Mouse (Mus musculus): ENCODE data around the gene Cd300e. TPM values are rescaled to one million over a fixed set of nuclear protein-coding genes. Genes with fewer than 3 reads are reported as not detected.
A peak's percentile ranks its signal among the peaks of the same experiment; 100 is the strongest.

Cd300e gene
- polyA plus RNA-seq, 1 experiment, result 0.19 TPM

- no peak for DNase-seq (ENCODE audit: low read depth, low spot score)
- WGBS, result 30% methylated on average over 12 of the region's 12 CpGs
Measured at GRCm38 (mm10) chr11:115084595-115084994, 22.6 kb upstream of the Cd300e start.

DNA sequence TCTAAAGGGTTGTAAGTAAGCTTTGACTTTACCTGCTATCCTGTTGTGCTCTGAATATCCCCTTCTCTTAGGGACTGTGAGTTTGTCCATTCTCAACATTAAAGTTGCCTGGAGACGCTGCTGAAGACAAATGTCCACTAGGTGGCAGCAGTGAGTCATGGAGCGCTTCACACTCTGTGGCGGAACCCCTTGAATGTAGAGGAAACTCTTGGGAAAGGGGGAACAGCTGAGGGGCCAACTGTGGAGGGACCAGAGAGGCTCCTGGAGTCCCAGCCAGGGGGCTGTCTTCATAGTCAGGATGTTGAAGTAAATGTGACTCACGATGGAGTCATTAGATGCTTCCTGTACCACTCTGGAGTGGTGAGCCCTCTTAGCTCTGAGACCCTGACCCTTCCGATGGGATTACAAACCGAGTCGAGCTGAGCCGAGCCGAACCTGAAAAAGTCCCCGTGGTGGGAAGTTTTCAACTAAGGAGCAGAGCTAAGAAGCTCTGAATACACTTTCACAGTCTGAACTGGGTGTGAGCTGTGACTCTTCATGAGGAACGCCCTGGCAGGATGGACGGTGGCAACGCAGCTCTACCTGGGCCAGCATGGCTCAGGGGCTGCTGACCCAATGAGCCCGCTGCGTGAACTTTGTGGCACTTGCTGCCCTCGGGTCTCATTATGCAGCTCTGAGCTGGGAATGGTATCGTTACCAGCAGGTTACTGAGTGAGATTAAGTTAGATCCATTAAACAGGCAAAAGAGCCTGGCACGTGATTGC lies 21.6 kb upstream of the Cd300e start:
- peak; percentile 31 for DNase-seq (ENCODE audit: low read depth, low spot score)
- WGBS, result 35% methylated on average over 18 of the region's 18 CpGs

DNA sequence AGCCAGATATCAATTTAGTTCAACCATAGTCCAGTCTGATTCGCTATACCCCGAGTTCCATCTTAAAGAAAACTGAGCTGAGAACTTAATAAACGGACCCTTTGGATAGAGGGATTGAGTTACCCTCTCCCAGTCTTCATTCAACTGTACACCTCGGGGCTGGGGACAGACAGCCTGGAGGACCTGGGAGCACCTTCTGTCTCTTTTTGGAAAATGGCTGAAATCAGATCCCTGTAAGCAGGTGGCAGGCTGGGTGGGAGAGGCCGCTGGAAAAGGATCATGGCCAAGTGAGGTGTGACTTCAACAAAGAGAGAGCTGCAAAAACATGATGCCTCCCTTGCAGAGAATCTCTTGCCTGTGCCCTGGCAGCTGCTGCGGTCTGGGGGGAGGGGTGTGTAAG lies 20.2 kb upstream of the Cd300e start:
- no peak for DNase-seq (ENCODE audit: low read depth, low spot score)
- WGBS, result 66% methylated on average over 6 of the region's 6 CpGs

- WGBS, result 65% methylated on average over 3 of the region's 3 CpGs
- DNase-seq (ENCODE audit: low read depth, low spot score), result no peak
Measured at GRCm38 (mm10) chr11:115081373-115081772, 19.4 kb upstream of the Cd300e start.

DNA sequence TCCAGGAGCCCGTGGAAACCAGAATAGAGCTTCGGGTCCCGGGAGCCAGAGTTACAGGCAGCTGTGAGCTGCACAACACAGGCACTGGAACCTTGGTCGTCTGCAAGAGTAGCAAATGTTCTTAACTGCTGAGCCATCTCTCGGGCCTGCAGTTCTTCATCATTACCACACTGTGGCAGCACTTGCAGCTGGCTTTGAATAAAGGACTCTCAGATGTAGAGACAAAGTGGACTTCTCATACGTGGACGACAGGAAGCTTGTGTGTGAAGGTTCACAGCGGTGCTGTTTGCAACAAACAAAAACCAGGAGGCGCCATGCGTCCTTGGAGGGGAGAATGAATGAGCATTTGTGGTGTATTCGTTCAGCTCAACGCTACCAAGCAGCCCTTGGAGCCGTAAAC lies 18.9 kb upstream of the Cd300e start:
- 29% methylated on average over 13 of the region's 13 CpGs for WGBS
- DNase-seq (ENCODE audit: low read depth, low spot score), result no peak

GRCm38 (mm10) chr11:115078680-115079079 lies 16.7 kb upstream of the Cd300e start:
- 75% methylated on average over 5 of the region's 5 CpGs for WGBS
- DNase-seq (ENCODE audit: low read depth, low spot score), result no peak

DNA sequence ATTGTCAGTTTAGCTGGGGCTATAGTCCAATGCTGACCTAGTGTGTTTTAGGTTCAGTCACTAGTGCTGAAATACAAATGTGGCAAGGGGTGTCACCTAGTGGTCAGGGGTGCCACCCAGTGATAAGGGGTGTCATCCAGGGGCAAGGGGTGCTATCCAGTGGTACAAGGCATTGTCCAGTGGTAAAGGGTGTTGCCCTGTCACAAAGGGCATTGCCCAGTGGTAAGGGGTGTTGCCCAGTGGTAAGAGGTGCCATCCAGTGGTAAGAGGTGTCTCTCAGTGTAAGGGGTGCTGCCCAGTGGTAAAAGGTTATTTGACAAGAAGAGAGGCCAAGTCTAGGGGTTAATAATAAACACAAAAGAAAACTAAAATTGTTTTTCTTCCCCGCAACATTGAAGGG lies 15.5 kb upstream of the Cd300e start:
- 94% methylated on average over 1 of the region's 1 CpGs for WGBS

GRCm38 (mm10) chr11:115075859-115076258 lies 13.9 kb upstream of the Cd300e start:
- no peak for DNase-seq (ENCODE audit: low read depth, low spot score)
- 19% methylated on average over 5 of the region's 5 CpGs for WGBS

More for the DNA sequence above, 15.5 kb upstream of the Cd300e start:
- no peak for DNase-seq (ENCODE audit: low read depth, low spot score)

GRCm38 (mm10) chr11:115075407-115075806 lies 13.4 kb upstream of the Cd300e start:
- WGBS, result 42% methylated on average over 7 of the region's 7 CpGs
- no peak for DNase-seq (ENCODE audit: low read depth, low spot score)

DNA sequence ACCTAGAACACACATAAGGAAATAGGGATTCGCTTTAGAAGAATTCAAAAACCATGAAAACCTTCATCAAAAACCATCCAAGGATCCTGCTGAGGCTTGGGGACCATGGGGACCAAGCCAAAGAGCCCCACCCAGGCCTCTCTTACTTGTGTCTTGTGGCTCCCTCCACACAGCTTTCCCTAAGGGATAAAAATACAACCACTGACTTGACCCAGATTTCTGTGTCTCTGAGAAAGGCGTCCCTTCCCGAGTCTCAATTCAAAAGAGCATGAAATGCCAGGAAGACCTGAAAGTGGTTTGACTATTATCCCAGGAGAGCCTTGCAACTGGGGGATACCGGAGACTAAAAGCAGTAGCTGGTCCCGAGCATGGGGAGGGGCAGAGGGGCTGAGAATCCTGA lies 11.0 kb upstream of the Cd300e start:
- DNase-seq (ENCODE audit: low read depth, low spot score), result no peak
- 65% methylated on average over 5 of the region's 5 CpGs for WGBS

- peak; percentile 28 for DNase-seq (ENCODE audit: low read depth, low spot score)
- 11% methylated on average over 14 of the region's 14 CpGs for WGBS
Measured at GRCm38 (mm10) chr11:115071631-115072294, 9.8 kb upstream of the Cd300e start.

DNA sequence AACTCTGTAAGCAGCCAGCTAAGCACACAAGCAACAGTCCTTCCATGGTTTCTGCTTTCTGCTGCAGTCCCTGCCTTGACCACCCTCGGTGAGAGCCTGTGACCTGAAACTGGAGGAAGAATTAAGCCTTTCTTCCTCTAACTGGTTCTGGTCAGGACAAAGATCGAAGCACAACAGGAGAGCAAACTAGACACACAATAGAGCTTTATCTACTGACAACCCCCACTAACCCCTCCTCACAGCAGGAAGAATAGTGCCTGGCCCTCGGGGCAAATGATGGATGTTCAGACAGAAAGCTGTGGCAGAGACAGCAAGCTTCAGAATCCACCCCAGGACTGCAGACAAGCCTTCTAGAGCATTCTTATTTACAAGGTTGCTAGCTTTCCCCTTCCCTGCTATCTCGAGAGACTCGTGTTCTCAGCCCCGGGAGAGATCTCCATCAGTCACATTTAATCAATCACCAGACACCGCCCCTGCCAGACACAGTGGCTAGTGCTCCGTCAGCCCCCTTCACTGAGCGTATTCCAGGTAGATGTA lies 9.1 kb upstream of the Cd300e start:
- DNase-seq (ENCODE audit: low read depth, low spot score), result no peak
- WGBS, result 23% methylated on average over 9 of the region's 9 CpGs

- WGBS, result 61% methylated on average over 6 of the region's 6 CpGs
Measured at GRCm38 (mm10) chr11:115066768-115067167, 4.8 kb upstream of the Cd300e start.

DNA sequence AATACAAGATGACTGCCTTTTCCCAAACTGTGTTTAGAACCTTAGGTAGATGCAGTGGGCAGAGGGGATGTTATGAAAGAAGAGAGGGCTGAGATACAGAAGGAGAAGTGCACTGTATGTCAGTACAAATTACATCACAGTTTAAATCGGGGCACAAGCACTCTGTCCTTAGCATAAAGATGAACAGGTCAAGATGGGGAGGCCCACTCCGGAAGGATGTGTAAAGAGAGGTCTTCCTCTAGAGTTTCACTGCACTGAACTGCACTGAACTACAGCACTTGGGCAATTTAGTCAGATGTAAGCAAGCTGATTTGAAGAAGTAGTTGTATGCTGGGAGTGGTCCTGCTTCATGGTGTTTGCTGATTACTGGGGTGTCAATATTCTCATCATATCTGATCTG lies 2.2 kb downstream of the Cd300e start:
- 72% methylated on average over 2 of the region's 2 CpGs for WGBS
- no peak for DNase-seq (ENCODE audit: low read depth, low spot score)

More at GRCm38 (mm10) chr11:115066768-115067167, 4.8 kb upstream of the Cd300e start:
- no peak for DNase-seq (ENCODE audit: low read depth, low spot score)

- 60% methylated on average over 4 of the region's 4 CpGs for WGBS
- DNase-seq (ENCODE audit: low read depth, low spot score), result no peak
Measured at GRCm38 (mm10) chr11:115058701-115059100, 3.3 kb downstream of the Cd300e start.

DNA sequence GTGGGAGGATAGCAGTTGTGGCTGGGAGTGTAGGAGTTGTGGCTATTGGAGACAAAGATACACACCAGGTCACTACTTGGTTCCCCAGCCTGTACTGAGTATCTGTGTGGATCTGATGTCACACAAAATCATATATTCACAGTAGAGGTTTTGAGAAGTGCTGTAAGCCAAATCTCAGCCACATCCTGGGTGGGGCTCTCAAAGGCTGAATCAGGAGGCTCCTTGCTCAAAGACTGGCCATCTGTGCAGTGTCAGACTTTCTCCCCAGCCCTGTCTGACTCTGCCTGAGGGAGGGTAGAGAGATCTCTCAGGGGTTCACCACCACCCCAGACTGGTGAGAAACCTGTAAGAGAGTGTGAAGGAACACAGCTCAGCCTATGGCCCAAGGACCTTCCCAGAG lies 7.4 kb downstream of the Cd300e start:
- no peak for DNase-seq (ENCODE audit: low read depth, low spot score)

DNA sequence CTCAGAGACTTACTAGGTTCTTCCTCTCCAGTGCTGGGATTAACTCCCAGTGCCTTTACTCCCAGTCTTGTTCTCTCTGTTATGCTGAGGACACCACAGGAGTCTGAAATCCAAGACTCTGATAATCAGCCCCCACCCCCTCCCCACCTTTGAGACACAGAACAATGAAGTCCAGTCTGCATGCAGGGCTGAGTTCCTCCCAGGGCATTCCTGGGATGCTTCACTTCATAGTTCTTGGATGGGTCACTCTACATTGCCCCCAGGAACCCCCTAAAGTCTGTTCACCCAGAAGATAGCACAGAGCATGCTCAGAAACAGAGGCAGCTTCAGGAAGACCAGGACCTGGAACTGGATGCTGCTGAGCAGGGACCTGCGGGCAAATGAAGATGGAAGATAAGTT lies 9.0 kb downstream of the Cd300e start:
- WGBS, result 95% methylated on average over 1 of the region's 1 CpGs
- DNase-seq (ENCODE audit: low read depth, low spot score), result no peak

- 5% methylated on average over 9 of the region's 9 CpGs for WGBS
- DNase-seq (ENCODE audit: low read depth, low spot score), result no peak
Measured at GRCm38 (mm10) chr11:115052206-115052605, 9.8 kb downstream of the Cd300e start.

GRCm38 (mm10) chr11:115049282-115049895 lies 12.6 kb downstream of the Cd300e start:
- WGBS, result 32% methylated on average over 3 of the region's 3 CpGs
- DNase-seq (ENCODE audit: low read depth, low spot score), result no peak

- 64% methylated on average over 2 of the region's 2 CpGs for WGBS
- no peak for DNase-seq (ENCODE audit: low read depth, low spot score)
Measured at GRCm38 (mm10) chr11:115048259-115048658, 13.7 kb downstream of the Cd300e start, which contains the start of gene Cd300ld3. Cd300ld3 (minus strand) TSS chr11:115048409.
